Mouse (Mus musculus): ENCODE measurements at regions not wholly inside any gene's neighbourhood (a gene's known extent, or its start where the extent isn't known, plus 50 kb on each side); places are given as distances from the start of the nearest gene placed in this dataset.
A peak's percentile ranks its signal among the peaks of the same experiment; 100 is the strongest.

DNA sequence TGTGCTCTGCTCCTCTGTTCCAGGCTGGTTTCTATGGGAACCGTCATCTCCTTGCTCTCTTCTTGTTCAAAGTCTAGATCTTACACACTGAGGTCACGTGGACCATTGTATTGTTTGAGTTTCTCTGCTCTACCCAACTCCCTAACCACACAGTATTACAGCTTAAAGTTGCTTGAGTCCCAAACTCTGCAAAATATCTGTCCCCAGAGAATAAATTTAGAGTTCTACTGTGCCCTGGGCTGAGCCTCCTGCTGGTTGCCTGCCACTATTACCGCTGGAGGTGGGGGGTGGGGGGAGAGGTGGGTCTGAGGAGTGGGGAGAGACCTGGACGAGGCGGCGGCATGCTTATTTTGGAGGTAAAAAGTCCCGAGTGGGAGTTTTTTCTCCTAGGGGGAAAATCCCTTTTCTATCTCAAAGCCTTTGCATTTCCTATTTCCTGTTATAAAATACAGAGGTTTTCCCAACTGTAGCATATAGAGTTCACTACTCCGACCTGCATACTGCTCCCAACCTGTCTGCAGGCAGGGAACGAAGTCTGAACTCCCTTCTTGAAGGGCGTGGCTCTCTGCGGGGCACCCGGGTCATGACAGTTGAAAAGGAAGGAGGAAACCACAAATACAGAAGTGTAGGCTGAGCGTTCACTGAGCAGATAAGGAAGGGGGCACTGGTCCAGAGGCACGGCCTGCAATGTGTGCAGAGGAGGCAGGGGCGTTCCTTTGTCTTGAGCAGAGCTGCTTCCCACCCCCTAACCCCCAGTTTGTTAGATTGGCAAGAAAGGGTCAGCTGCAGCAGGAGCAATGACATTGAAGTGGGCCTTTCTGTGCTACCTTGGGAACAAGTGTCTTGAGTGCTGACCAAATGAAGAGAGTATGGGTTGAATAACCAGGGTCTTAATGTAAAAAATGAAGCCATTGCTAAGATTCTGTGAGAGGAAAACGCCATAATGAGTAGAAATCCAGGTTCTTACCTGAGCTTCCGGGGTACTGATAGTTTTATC, 188.7 kb downstream of the Akap7 start:
- Histone ChIP-seq H3K4me1 (replicated peaks; ENCODE audit: control insufficient read depth, insufficient read depth, low read length) (no peaks in the 10 kb centered on the region), H3K4me2 (ENCODE audit: low read depth, low read length, severe bottlenecking) (no peak overlapping the region), H3K9ac (ENCODE audit: low read length) (no peak overlapping the region), H3K27me3 (ENCODE audit: control insufficient read depth, insufficient read depth, low read length) (no peaks in the 10 kb centered on the region), H3K4me3 (ENCODE audit: low read depth, low read length) (no peak overlapping the region), H3K36me3 (ENCODE audit: control insufficient read depth, insufficient read depth, low read length) (no peaks in the 10 kb centered on the region), H3K9me3 (ENCODE audit: control insufficient read depth, low read length) (no peaks in the 10 kb centered on the region), H3K27ac (ENCODE audit: low read depth, low read length) (no peak overlapping the region)
- ATAC-seq (replicated peaks; ENCODE audit: low FRiP score) (no peak), DNase-seq (ENCODE audit: low spot score) (no peak)
- 46% methylated on average over 17 of the region's 17 CpGs for WGBS

DNA sequence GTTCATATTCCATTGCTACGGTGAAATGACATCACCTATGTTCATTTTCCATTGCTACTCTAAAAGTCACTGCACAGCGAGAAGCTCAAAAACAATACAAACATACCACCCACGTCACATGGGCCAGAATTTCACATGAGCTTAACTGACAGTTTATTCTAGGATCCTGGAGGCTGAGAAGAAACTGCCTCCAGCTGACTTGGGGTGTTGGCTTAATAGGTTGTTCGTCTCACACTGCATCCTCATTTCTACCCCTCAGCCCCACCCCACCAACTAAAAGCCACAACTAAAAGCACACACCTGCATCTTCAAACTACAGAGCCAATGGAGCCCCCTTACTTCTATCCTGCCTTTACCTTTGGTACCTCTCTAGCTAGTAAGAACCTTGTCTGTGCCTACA, 187.0 kb upstream of the Arg1 start:
- no peak overlapping the region for H3K4me2 ChIP-seq (ENCODE audit: low read depth, low read length, severe bottlenecking)
- no peak for ATAC-seq (replicated peaks; ENCODE audit: low FRiP score)
- H3K27me3 ChIP-seq (ENCODE audit: control insufficient read depth, insufficient read depth, low read length) = no peaks in the 10 kb centered on the region
- no peak overlapping the region for H3K9ac ChIP-seq (ENCODE audit: low read length)
- H3K4me1 ChIP-seq (replicated peaks; ENCODE audit: control insufficient read depth, insufficient read depth, low read length) = 0 out of 2 replicates have a peak, but pooled peaks cover 2% of the 10 kb centered on the region
- H3K36me3 ChIP-seq (ENCODE audit: control insufficient read depth, insufficient read depth, low read length) = no peaks in the 10 kb centered on the region
- DNase-seq (ENCODE audit: low spot score) = no peak
- H3K27ac ChIP-seq (ENCODE audit: low read depth, low read length) = no peak overlapping the region
- no peak overlapping the region for H3K4me3 ChIP-seq (ENCODE audit: low read depth, low read length)
- H3K9me3 ChIP-seq (ENCODE audit: control insufficient read depth, low read length) = no peaks in the 10 kb centered on the region
- 93% methylated on average over 4 of the region's 4 CpGs for WGBS

DNA sequence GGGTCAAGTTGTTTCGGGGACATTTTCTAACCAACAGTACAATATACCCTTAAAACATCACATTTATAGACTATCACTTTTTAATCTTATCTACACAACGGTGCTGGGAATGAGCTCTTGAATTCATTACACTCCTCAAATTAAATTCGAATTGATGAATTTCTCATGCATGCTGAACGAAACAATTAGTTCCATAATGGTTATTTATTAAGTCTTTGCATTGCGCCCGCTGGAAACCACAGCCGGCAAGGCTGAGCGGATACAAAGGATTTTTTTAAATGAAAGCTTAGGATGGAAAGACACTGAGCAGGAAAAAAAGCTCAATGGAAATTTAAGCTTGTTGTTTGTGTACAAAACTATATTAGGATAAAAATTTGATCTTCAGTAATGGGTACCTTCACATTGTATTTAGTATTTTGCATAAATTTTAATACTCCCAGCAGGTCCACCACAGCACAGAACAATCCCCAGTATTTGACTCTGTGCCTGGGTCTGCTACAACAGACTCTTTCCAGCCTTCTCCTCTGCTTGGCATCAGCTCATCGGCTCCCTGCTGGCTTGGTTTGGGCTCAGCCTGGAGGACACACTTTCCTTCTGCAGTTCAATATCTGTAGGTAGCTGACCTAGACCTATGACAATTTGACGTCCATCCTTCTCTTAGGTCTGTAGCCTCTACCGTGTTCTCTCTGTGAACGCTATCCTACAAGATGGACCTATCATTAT, 185.3 kb upstream of the Arg1 start:
- no peak overlapping the region for H3K27ac ChIP-seq (ENCODE audit: low read depth, low read length)

DNA sequence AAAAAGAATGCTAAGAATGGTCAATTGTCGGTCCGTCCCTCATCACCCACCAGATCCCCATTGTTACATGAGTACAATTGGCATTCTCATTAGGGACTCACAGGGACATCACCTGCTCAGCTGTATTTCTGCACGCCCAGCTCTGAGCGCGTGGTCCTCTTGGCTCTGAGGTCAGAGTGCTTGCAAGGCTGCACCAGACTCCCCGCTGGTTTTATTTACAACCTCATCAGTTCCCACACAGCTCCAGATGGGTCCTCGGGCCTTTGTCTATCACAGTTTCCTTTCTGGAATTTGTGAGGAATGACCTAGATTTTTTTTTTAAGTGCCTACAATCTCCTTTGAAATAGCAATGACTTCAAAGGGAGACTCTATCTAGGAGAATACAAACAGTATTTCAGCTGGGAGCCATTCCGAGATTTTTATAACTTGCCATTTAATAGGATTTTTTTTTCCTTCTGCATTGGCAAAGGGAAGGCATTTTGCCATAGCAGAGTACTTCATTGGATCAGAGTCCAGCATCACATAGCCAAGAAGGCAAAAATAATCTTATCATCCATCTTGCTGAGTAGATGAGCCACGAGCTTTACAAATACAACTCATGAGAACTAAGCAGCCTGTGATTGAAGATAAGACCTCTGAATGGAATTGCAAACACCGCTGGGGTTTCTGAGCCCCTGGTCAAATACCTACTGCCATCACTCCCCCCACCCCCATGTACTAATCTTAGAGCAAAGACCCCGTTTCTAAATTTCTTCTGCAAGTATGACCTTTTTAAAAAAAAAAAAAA, 184.5 kb upstream of the Arg1 start:
- DNase-seq (ENCODE audit: low spot score) = peak; percentile 59
- no peaks in the 10 kb centered on the region for H3K36me3 ChIP-seq (ENCODE audit: control insufficient read depth, insufficient read depth, low read length)
- H3K27me3 ChIP-seq (ENCODE audit: control insufficient read depth, insufficient read depth, low read length) = no peaks in the 10 kb centered on the region
- no peak overlapping the region for H3K4me3 ChIP-seq (ENCODE audit: low read depth, low read length)
- no peak overlapping the region for H3K9ac ChIP-seq (ENCODE audit: low read length)
- 0 out of 2 replicates have a peak, but pooled peaks cover 2% of the 10 kb centered on the region for H3K4me1 ChIP-seq (replicated peaks; ENCODE audit: control insufficient read depth, insufficient read depth, low read length)
- H3K27ac ChIP-seq (ENCODE audit: low read depth, low read length) = no peak overlapping the region
- ATAC-seq (replicated peaks; ENCODE audit: low FRiP score) = peak; percentile 78
- H3K9me3 ChIP-seq (ENCODE audit: control insufficient read depth, low read length) = no peaks in the 10 kb centered on the region
- 3% methylated on average over 11 of the region's 11 CpGs for WGBS
- H3K4me2 ChIP-seq (ENCODE audit: low read depth, low read length, severe bottlenecking) = no peak overlapping the region

More for the DNA sequence above, 185.3 kb upstream of the Arg1 start:
- H3K4me1 ChIP-seq (replicated peaks; ENCODE audit: control insufficient read depth, insufficient read depth, low read length) = 0 out of 2 replicates have a peak, but pooled peaks cover 2% of the 10 kb centered on the region
- no peak overlapping the region for H3K4me3 ChIP-seq (ENCODE audit: low read depth, low read length)
- ATAC-seq (replicated peaks; ENCODE audit: low FRiP score) (0 out of 2 replicates have a peak, but pooled peaks have one; percentile 18), DNase-seq (ENCODE audit: low spot score) (no peak)
- H3K36me3 ChIP-seq (ENCODE audit: control insufficient read depth, insufficient read depth, low read length) = no peaks in the 10 kb centered on the region
- 41% methylated on average over 12 of the region's 12 CpGs for WGBS
- no peaks in the 10 kb centered on the region for H3K9me3 ChIP-seq (ENCODE audit: control insufficient read depth, low read length)
- no peak overlapping the region for H3K9ac ChIP-seq (ENCODE audit: low read length)
- no peaks in the 10 kb centered on the region for H3K27me3 ChIP-seq (ENCODE audit: control insufficient read depth, insufficient read depth, low read length)
- H3K4me2 ChIP-seq (ENCODE audit: low read depth, low read length, severe bottlenecking) = no peak overlapping the region

DNA sequence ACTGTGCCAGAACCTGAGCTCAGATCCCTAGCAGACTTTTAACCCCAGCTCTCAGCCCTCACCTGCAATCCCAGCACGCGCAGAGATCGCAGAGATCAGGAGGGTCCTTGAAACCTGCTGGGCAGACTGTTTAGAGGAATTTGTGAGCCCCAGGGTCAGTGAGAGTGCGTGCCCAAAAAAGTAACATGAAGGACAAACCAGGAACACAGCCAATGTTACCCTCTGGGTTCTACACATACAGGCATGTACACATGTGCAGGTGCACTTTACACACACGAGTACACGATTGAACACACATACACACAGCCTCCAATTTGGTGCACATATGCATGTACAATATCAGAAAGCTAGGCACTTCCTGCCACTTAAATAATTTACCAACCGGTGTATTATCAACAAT, 183.9 kb upstream of the Arg1 start:
- Histone ChIP-seq H3K4me2 (ENCODE audit: low read depth, low read length, severe bottlenecking) (no peak overlapping the region), H3K36me3 (ENCODE audit: control insufficient read depth, insufficient read depth, low read length) (no peaks in the 10 kb centered on the region), H3K4me1 (replicated peaks; ENCODE audit: control insufficient read depth, insufficient read depth, low read length) (0 out of 2 replicates have a peak, but pooled peaks cover 2% of the 10 kb centered on the region), H3K4me3 (ENCODE audit: low read depth, low read length) (no peak overlapping the region), H3K9me3 (ENCODE audit: control insufficient read depth, low read length) (no peaks in the 10 kb centered on the region), H3K9ac (ENCODE audit: low read length) (no peak overlapping the region), H3K27me3 (ENCODE audit: control insufficient read depth, insufficient read depth, low read length) (no peaks in the 10 kb centered on the region), H3K27ac (ENCODE audit: low read depth, low read length) (no peak overlapping the region)
- 28% methylated on average over 7 of the region's 7 CpGs for WGBS
- DNase-seq (ENCODE audit: low spot score) = no peak
- no peak for ATAC-seq (replicated peaks; ENCODE audit: low FRiP score)

DNA sequence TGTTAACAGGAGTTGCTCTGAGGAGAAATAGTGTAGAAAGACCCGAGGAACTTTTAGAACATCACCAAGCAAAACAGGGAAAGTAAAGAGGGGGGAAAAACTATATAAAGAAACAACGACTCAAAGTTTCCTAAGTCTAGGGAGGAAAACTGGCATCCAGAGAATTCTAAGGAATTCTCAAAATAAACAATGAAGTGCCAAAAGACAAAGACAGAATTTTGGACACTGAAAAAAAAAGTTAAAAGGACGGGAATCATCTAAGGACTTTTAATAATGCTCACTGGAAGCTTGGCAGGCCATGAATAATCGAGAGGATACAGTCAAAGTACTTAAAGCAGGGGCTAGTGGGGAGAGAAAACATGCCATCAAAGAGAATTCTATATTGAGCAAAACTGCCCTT, 170.8 kb upstream of the Arg1 start:
- Histone ChIP-seq H3K4me2 (ENCODE audit: low read depth, low read length, severe bottlenecking) (no peak overlapping the region), H3K4me3 (ENCODE audit: low read depth, low read length) (no peak overlapping the region), H3K4me1 (replicated peaks; ENCODE audit: control insufficient read depth, insufficient read depth, low read length) (no peaks in the 10 kb centered on the region), H3K27me3 (ENCODE audit: control insufficient read depth, insufficient read depth, low read length) (no peaks in the 10 kb centered on the region), H3K36me3 (ENCODE audit: control insufficient read depth, insufficient read depth, low read length) (no peaks in the 10 kb centered on the region), H3K9me3 (ENCODE audit: control insufficient read depth, low read length) (no peaks in the 10 kb centered on the region), H3K9ac (ENCODE audit: low read length) (no peak overlapping the region), H3K27ac (ENCODE audit: low read depth, low read length) (no peak overlapping the region)
- ATAC-seq (replicated peaks; ENCODE audit: low FRiP score) = no peak
- no peak for DNase-seq (ENCODE audit: low spot score)
- WGBS = 73% methylated on average over 4 of the region's 4 CpGs

DNA sequence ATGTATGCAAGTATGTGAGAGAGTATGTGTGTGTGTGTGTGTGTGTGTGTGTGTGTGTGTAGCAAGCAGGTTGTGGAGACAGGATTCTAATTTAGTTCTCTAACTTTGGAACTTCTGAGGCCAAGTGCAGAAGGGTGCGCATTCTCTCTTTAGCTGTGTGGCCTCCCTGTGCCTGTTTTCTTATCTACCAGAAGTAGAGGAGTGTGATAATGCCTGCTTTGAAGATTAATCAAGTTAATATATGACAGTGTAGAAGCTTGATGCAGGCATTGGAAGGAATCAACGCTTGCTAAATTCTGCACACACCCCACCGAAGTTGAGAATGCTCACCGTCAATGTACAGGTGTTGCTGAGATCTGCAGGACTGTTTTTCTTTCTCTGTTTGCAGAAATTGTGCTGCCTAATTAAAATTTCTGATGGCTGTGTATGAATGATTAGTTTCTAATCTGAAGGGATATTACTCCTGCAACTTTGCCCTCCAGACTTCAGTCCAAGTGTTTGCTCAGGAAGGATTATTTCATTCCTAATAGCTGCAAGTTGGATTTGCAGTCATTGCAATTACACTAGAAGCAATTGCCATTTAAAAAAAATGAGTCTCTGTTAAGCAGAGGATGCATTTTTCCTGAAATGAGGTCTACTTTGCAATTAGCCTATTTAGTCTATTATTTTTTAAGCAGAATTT, 162.6 kb upstream of the Arg1 start:
- H3K9ac ChIP-seq (ENCODE audit: low read length) = no peak overlapping the region
- 93% methylated on average over 4 of the region's 4 CpGs for WGBS

DNA sequence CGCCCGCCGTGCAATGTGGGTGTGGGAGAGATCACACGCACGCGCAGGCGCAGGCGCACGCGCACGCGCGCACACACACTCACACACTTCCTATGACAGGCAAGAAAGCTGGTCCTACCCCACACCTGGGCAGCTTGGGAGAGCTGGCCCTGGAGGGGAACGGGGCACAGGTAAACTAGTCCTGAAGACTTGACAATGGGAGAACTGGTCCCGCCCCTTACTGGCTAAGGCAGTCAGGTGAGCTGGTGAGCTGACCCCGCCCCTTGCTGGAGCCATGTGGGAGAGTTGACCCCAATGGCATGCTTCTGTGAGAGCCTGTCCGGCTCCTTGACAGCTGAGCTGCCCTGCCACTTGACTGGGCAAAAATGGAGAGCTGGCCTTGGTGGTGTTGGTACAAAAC, 159.5 kb upstream of the Arg1 start:
- Histone ChIP-seq H3K4me1 (replicated peaks; ENCODE audit: control insufficient read depth, insufficient read depth, low read length) (no peaks in the 10 kb centered on the region), H3K27me3 (ENCODE audit: control insufficient read depth, insufficient read depth, low read length) (no peaks in the 10 kb centered on the region), H3K4me3 (ENCODE audit: low read depth, low read length) (no peak overlapping the region), H3K9me3 (ENCODE audit: control insufficient read depth, low read length) (no peaks in the 10 kb centered on the region), H3K36me3 (ENCODE audit: control insufficient read depth, insufficient read depth, low read length) (no peaks in the 10 kb centered on the region), H3K4me2 (ENCODE audit: low read depth, low read length, severe bottlenecking) (no peak overlapping the region), H3K27ac (ENCODE audit: low read depth, low read length) (no peak overlapping the region), H3K9ac (ENCODE audit: low read length) (no peak overlapping the region)
- DNase-seq (ENCODE audit: low spot score) (no peak), ATAC-seq (replicated peaks; ENCODE audit: low FRiP score) (no peak)
- 96% methylated on average over 17 of the region's 17 CpGs for WGBS

More for the DNA sequence above, 162.6 kb upstream of the Arg1 start:
- Histone ChIP-seq H3K27me3 (ENCODE audit: control insufficient read depth, insufficient read depth, low read length) (no peaks in the 10 kb centered on the region), H3K36me3 (ENCODE audit: control insufficient read depth, insufficient read depth, low read length) (no peaks in the 10 kb centered on the region), H3K9me3 (ENCODE audit: control insufficient read depth, low read length) (no peaks in the 10 kb centered on the region), H3K4me2 (ENCODE audit: low read depth, low read length, severe bottlenecking) (no peak overlapping the region), H3K27ac (ENCODE audit: low read depth, low read length) (no peak overlapping the region), H3K4me1 (replicated peaks; ENCODE audit: control insufficient read depth, insufficient read depth, low read length) (no peaks in the 10 kb centered on the region), H3K4me3 (ENCODE audit: low read depth, low read length) (no peak overlapping the region)
- no peak for DNase-seq (ENCODE audit: low spot score)
- no peak for ATAC-seq (replicated peaks; ENCODE audit: low FRiP score)
